Mouse (Mus musculus): ENCODE results near the gene Mtg2.

DNA sequence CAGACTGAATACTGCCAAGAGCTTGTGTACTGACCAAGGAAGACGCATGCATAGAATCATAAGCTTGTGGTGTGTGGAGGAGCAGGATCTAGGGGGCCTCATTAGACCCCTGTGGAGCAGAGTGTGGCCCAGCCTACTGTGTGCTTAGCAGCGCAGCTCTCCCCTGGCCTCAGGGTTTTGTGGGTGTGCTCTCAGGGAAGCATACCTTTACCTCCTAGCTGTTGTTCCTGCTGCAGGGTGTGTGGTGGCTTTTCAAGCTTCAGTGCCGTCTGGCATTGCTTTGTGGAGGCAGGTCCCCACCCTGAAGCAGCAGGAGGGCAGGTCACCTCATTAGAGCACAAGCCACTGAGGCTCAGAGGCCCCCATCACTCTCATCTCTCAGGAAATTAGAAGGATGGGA lies 7.2 kb downstream of the Mtg2 start:
- no peak for TF ChIP-seq NRF1 (IDR thresholded peaks at IDR 0.05; ENCODE audit: low read depth, low read length)
- TF ChIP-seq TBP (conservative IDR thresholded peaks at IDR 0.05; ENCODE audit: low read depth, low read length) = no peak
- no peak for TF ChIP-seq MEF2A (IDR thresholded peaks at IDR 0.05; ENCODE audit: borderline replicate concordance, low read depth, low read length)
- TF ChIP-seq CTCF (conservative IDR thresholded peaks at IDR 0.05 in 1 of 2, IDR thresholded peaks at IDR 0.05 in 1 of 2; ENCODE audit: low read depth in 2 of 2, low read length in 2 of 2) = no peak
- TF ChIP-seq ZNF384 (IDR thresholded peaks at IDR 0.05; ENCODE audit: low read depth, low read length) = no peak
- no peak for TF ChIP-seq CHD1 (IDR thresholded peaks at IDR 0.05; ENCODE audit: low read depth, low read length)
- TF ChIP-seq ZC3H11A (IDR thresholded peaks at IDR 0.05; ENCODE audit: low read depth, low read length) = no peak
- no peak for TF ChIP-seq MAX (IDR thresholded peaks at IDR 0.05; ENCODE audit: low read length)
- no peak for TF ChIP-seq GABPA (IDR thresholded peaks at IDR 0.05; ENCODE audit: insufficient replicate concordance, low read depth, low read length)
- no peak for TF ChIP-seq MAZ (IDR thresholded peaks at IDR 0.05; ENCODE audit: low read depth, low read length)
